Mouse (Mus musculus): ENCODE results near the gene Efr3b. TPM values are rescaled to one million over a fixed set of nuclear protein-coding genes. Genes with fewer than 3 reads are reported as not detected.

The Efr3b gene
- total RNA-seq, 4 experiments from 2014 or later = 116 to 119 (median 117) TPM

Other genes starting within 250 kb of the Efr3b start
- 100 to 1,000 TPM; 101 to 108 (median 103) TPM for gene Dnmt3a, start 232.9 kb downstream of the Efr3b start, total RNA-seq (2022)
- 1 to 10 TPM; 2.3 to 9.3 (median 2.8) TPM for gene Pomc, start 84.0 kb downstream of the Efr3b start, total RNA-seq (2022)
- gene Dnajc27, start 43.7 kb upstream of the Efr3b start, total RNA-seq (2022) = 100 to 1,000 TPM in 2 of 4 experiments, 10 to 100 TPM in 2; 90.1 to 105 (median 99.9) TPM
- gene Adcy3, start 94.2 kb upstream of the Efr3b start, total RNA-seq (2022) = 10 to 100 TPM; 49.8 to 53.5 (median 52.1) TPM
- gene Ptrhd1, start 195.1 kb upstream of the Efr3b start, total RNA-seq (2022) = 1 to 10 TPM; 7.4 to 9.6 (median 8.6) TPM
- 1 to 10 TPM; 3.7 to 6.1 (median 4.3) TPM for gene Cenpo, start 195.4 kb upstream of the Efr3b start, total RNA-seq (2022)

Measured in left cerebral cortex, adult 8-10 months (tissue).